Mouse (Mus musculus) kidney, postnatal 0 days (tissue): ENCODE data around the gene Ccdc93. TPM values are rescaled to one million over a fixed set of nuclear protein-coding genes. Genes with fewer than 3 reads are reported as not detected.
A peak's percentile ranks its signal among the peaks of the same experiment; 100 is the strongest.

Experiments
- ATAC-seq: fragments of 200-750 bp; cut with Nextera tagmentation; replicated peaks from 2 replicates; pipeline ENCODE4 v1.8.0; 2017; ENCODE audit warnings: low read depth, moderate number of reproducible peaks, moderate TSS enrichment, moderate library complexity; ENCODE audit not compliant: low FRiP score
- DNase-seq: peaks from one replicate; pipeline ENCODE4 v3.0.0-alpha.2; 2016; ENCODE audit warnings: low spot score
- H3K27ac ChIP-seq: fragments of 300-500 bp; sonication (generic); 2 replicates; pipeline ENCODE4 v1.5.1; 2014; ENCODE audit warnings: mild to moderate bottlenecking
- H3K27me3 ChIP-seq: fragments of 300-500 bp; sonication (generic); 2 replicates; pipeline ENCODE4 v1.6.1; 2014; ENCODE audit warnings: low read length, mixed read lengths; ENCODE audit not compliant: insufficient read depth
- H3K36me3 ChIP-seq: fragments of 300-500 bp; sonication (generic); 2 replicates; pipeline ENCODE4 v1.6.1; 2014; ENCODE audit warnings: low read length, mixed read lengths; ENCODE audit not compliant: insufficient read depth
- H3K4me1 ChIP-seq: fragments of 300-500 bp; sonication (generic); replicated peaks from 2 replicates; pipeline ENCODE4 v1.6.1; 2014; ENCODE audit warnings: antibody characterized with exemption, low read length, mixed read lengths; ENCODE audit not compliant: insufficient read depth
- H3K4me2 ChIP-seq: fragments of 300-500 bp; sonication (generic); 2 replicates; pipeline ENCODE4 v1.6.1; 2014; ENCODE audit warnings: mild to moderate bottlenecking, low read length, moderate library complexity, mixed read lengths
- H3K4me3 ChIP-seq: fragments of 300-500 bp; sonication (generic); replicated peaks from 2 replicates; pipeline ENCODE4 v1.5.1; 2014; ENCODE audit warnings: low read depth, low read length
- H3K9ac ChIP-seq: fragments of 300-500 bp; sonication (generic); 2 replicates; pipeline ENCODE4 v1.6.1; 2014; ENCODE audit warnings: low read depth, low read length
- H3K9me3 ChIP-seq: fragments of 300-500 bp; sonication (generic); replicated peaks from 2 replicates; pipeline ENCODE4 v1.6.1; 2016; ENCODE audit warnings: low read length, inconsistent platforms, mixed read lengths
- CTCF ChIP-seq: IDR thresholded peaks from 2 replicates; pipeline ENCODE4 v1.5.1; 2016; ENCODE audit warnings: antibody characterized with exemption, low read depth, mild to moderate bottlenecking, moderate library complexity
- WGBS: fragments of 180-500 bp; shearing (Covaris S2); extraction: QIAGEN DNeasy Blood & Tissue Kit; methylation state at CpG from one replicate; pipeline ENCODE4 v1.1.7; 2014; 5-methylcytosine and 5-hydroxymethylcytosine counted together
- polyA plus RNA-seq: library from polyadenylated mRNA; unstranded; fragments of >200 nt; fragmentation: Nextera tagmentation; extraction: Ambion mirVana; gene quantifications from 2 replicates; pipeline ENCODE4 v1.2.1, GENCODE M21; 2015

Ccdc93 gene
- polyA plus RNA-seq, 1 experiment from 2014 or later, result 6.4 TPM

DNA sequence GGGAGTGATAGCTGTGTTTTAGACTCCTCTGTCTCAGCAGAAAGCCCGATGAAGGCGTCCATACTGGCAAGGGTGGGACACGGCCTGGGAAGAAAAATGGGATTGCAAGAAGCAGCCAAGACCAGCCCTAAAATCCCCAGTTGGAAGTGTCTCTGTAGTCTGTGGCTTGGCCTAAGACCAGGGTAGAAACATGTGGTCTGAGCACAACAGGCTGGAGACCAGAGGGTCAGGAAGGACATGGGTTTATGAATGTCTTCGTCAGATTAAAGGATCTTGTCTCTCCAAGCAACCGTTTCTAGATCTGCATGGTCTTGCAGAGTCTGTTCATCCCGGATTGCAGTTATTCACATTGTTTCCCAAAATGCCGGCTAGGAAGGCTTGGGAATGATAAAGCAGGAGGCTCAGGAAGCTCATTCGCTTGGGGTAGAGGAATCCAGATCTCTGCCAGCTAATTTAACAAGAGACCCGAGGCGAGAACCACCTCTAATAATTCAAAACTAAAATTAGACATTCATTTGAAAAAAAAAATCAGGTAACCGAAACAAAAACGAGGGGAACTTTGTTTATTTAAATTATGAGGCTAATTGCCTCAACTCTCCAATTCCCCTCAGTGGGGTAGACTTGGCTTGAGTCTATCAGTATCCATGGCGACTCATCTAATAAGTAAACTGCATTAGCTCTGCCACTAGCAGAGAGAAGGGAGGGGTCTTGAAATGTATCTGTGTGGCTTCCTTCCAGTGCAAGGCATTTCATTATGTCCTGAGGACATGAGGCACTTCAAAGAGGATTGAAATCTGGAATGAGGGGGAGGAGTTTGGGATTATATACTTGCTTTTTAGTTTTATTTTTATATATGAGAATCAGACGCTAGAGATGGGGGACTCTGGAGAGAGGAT is 31.6 kb upstream of the Ccdc93 start:
- Histone ChIP-seq H3K27ac (no peak overlapping the region), H3K4me1 (peaks cover 18% of the 10 kb centered on the region), H3K4me2 (no peak overlapping the region), H3K9me3 (no peaks in the 10 kb centered on the region), H3K4me3 (no peak overlapping the region), H3K27me3 (no peaks in the 10 kb centered on the region), H3K36me3 (no peaks in the 10 kb centered on the region), H3K9ac (no peak overlapping the region)
- WGBS, result 48% methylated on average over 14 of the region's 14 CpGs
- TF ChIP-seq CTCF, result no peak
- no peak for ATAC-seq
- DNase-seq, result peak; percentile 58

DNA sequence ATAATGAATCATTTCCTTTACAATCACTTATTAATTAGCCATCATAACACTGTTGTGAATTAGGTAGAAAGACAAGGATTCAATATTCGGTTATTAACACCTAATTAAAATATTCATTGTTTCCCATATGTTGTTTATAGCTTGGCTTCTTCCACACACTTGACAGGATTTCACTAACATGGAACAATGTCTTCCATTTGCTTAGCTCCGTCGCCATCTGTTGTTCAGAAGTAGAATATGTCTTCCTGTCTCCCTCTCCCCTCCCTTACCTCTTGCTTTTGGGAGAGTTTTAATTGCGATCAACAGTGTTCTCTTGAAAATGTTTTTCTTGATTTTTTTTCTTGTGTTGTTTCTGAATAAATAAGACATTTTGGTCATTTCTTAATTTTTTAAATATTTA is 30.6 kb upstream of the Ccdc93 start:
- 12% methylated on average over 4 of the region's 4 CpGs for WGBS

DNA sequence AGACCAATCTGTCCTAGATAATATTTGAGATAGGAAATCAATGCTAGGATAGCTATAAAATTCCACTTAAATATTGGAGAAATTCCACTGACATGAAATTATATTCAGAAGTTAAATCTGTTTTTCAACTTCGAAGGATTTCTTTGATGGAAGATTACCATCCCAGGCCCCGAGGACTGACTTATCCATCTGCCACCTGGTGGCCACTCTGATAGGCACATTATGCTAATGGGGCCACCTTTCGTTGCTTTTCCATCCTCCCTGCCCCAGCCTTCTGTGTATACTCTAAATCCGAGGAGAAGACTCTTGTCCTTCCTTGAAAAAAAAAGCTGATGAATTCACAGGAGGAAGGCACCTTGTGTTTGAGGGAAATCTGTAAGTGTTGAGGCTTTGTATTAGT is 11.8 kb upstream of the Ccdc93 start:
- peak; percentile 54 for DNase-seq
- Histone ChIP-seq H3K9me3 (no peaks in the 10 kb centered on the region), H3K4me3 (no peak overlapping the region), H3K4me2 (no peak overlapping the region), H3K9ac (no peak overlapping the region), H3K27ac (no peak overlapping the region), H3K36me3 (no peaks in the 10 kb centered on the region), H3K27me3 (no peaks in the 10 kb centered on the region), H3K4me1 (no peaks in the 10 kb centered on the region)
- WGBS, result 35% methylated on average over 4 of the region's 4 CpGs
- peak; percentile 74 for TF ChIP-seq CTCF
- ATAC-seq, result no peak

More for the DNA sequence above, 30.6 kb upstream of the Ccdc93 start:
- no peak overlapping the region for H3K4me3 ChIP-seq
- no peaks in the 10 kb centered on the region for H3K27me3 ChIP-seq
- no peak overlapping the region for H3K4me2 ChIP-seq
- peak; percentile 81 for TF ChIP-seq CTCF
- no peak overlapping the region for H3K9ac ChIP-seq
- H3K4me1 ChIP-seq, result peaks cover 8% of the 10 kb centered on the region
- ATAC-seq (no peak), DNase-seq (peak; percentile 92)
- H3K9me3 ChIP-seq, result no peaks in the 10 kb centered on the region
- H3K27ac ChIP-seq, result no peak overlapping the region
- no peaks in the 10 kb centered on the region for H3K36me3 ChIP-seq

DNA sequence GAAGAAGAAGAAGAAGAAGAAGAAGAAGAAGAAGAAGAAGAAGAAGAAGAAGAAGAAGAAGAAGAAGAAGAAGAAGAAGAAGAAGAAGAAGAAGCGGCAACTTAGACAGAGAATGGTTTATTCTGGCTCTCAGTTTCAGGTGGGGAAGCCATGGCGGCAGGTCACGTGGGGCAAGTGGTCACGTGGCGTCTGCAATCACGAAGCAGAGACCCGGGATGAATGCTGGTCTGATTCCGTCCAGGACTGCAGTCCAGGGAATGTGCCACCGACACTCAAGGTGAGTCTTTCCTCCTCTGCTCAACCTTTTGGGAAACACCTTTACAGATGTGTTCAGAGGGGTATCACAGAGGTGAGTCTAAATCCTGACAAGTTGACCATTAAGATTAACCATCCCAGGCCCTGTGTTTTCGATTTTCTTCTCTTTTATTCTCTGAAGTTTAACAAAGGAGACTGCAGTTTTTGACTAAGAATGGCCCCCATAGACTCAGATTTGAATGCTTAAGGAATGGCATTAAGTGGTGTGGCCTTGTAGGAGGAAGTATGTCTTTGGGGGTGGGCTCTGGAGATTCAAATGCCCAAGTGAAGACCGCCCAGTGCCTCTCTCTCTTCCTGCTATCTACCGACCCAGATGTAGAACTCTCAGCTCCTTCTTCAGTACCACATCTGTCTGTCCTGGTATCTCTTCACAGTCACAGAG is 11.1 kb upstream of the Ccdc93 start:
- WGBS, result 82% methylated on average over 12 of the region's 12 CpGs
- no peak for TF ChIP-seq CTCF
- H3K36me3 ChIP-seq, result no peaks in the 10 kb centered on the region
- H3K4me2 ChIP-seq, result no peak overlapping the region
- DNase-seq, result no peak
- H3K27ac ChIP-seq, result no peak overlapping the region
- no peak overlapping the region for H3K9ac ChIP-seq
- ATAC-seq, result no peak
- H3K4me3 ChIP-seq, result no peak overlapping the region
- no peaks in the 10 kb centered on the region for H3K4me1 ChIP-seq
- H3K27me3 ChIP-seq, result no peaks in the 10 kb centered on the region
- no peaks in the 10 kb centered on the region for H3K9me3 ChIP-seq

DNA sequence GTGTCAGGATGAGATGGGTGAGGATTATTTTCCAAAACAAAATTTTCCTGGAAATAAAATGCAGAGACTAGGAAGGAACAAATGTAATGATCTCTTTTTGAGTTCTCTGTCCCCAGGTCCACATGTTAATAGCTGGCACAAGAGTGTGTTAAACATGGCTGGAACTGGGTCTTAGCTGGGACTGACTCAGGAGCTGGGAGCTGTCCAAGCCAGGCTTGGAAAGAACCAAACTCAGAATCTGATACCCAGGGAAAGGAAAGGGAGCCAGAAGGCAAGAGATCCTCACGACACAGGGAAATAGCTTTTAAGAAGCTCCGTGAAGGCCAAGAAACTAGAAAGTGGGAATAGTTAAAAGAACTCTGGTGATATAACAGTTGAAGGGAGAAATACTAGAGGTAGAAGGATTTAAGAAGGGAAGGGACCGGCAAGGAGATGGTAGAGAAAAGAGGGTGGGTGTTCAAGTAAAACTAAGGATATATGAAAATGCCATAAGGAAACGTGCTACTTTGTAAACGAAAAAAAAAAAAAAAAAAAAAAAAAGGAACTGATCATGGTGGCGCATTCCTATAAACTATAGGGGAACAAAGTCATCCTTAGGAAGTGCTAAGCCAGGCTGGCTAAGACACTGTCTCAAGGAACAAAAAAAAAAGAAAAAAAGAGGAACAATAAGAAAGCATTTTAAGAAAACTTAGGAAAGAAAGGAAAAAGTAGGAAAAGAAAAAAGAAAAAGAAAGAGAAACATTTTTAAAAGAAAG is 489 bp upstream of the Ccdc93 start:
- 17% methylated on average over 6 of the region's 6 CpGs for WGBS

DNA sequence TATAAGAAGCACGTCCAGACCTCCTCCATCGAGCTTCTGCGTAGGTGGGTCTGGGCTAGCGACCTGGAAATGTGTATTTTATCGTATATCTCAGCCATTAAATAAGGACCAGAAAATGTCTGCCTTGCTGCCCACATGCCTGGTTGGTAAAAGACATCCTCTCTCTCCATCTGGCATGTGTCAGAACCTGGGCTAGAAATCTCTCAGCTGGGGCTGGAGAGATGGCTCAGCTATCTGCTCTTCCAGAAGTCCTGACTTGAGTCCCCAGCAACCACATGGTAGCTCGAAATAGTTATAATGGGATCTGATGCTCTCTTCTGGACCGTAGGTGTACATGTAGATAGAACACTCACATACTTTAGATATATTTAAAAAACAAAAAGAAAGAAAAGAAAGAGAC is 5.1 kb downstream of the Ccdc93 start:
- Histone ChIP-seq H3K4me3 (no peak overlapping the region), H3K4me2 (no peak overlapping the region), H3K27ac (no peak overlapping the region), H3K36me3 (no peaks in the 10 kb centered on the region; the same call in none of the 2 replicates), H3K27me3 (no peaks in the 10 kb centered on the region), H3K4me1 (no peaks in the 10 kb centered on the region; the same call in 1 of the 2 replicates), H3K9ac (no peak overlapping the region), H3K9me3 (no peaks in the 10 kb centered on the region)
- 90% methylated on average over 7 of the region's 7 CpGs for WGBS
- no peak for DNase-seq
- no peak for ATAC-seq
- no peak for TF ChIP-seq CTCF

More for the DNA sequence above, 489 bp upstream of the Ccdc93 start:
- Histone ChIP-seq H3K4me2 (peak overlapping the region; percentile 99), H3K4me1 (no peaks in the 10 kb centered on the region; the same call in 1 of the 2 replicates), H3K27me3 (no peaks in the 10 kb centered on the region), H3K9me3 (no peaks in the 10 kb centered on the region), H3K27ac (no peak overlapping the region), H3K9ac (no peak overlapping the region), H3K4me3 (peak overlapping the region; percentile 90), H3K36me3 (no peaks in the 10 kb centered on the region)
- peak; percentile 5 for DNase-seq
- ATAC-seq, result no peak
- no peak for TF ChIP-seq CTCF
